Mouse (Mus musculus): Measurements from ENCODE around the gene Shisal2b. TPM values are rescaled to one million over a fixed set of nuclear protein-coding genes. Genes with fewer than 3 reads are reported as not detected.

Shisal2b gene
- polyA plus RNA-seq, 1 experiment from 2014 or later: 0.23 TPM

DNA sequence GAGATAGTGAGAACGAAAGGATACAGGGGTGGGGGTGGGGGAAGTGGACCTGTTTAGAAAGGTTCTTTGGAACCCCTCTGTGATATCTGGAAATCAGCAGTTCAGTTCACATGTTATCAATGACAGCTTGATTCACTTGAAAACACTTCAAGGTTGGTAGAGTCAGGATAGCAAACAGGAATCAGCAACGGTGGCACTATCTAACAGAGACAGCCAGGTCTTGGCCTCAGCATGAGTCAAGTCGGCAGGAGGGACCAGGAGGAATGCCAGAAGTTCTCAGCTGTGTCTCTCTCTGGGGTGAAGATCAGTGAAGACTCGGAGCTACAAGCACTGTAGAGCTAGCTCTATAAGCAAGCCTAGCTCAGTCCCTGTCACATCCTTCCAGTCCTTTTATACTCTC is 14.8 kb upstream of the Shisal2b start:
- DNase-seq (ENCODE audit: low spot score) (no peak), ATAC-seq (replicated peaks; ENCODE audit: low FRiP score) (peak; percentile 51; the same call in 1 of the 2 replicates)
- no peak overlapping the region for H3K27ac ChIP-seq (ENCODE audit: low read depth, low read length)
- H3K9me3 ChIP-seq (ENCODE audit: control insufficient read depth, low read length): no peaks in the 10 kb centered on the region
- no peaks in the 10 kb centered on the region for H3K27me3 ChIP-seq (replicated peaks; ENCODE audit: control insufficient read depth, insufficient read depth, low read length)
- H3K4me3 ChIP-seq (ENCODE audit: low read depth, low read length): no peak overlapping the region
- no peak overlapping the region for H3K9ac ChIP-seq (ENCODE audit: low read depth, low read length)
- no peaks in the 10 kb centered on the region for H3K36me3 ChIP-seq (ENCODE audit: control insufficient read depth, insufficient read depth, low read length)
- peaks cover under 1% of the 10 kb centered on the region for H3K4me1 ChIP-seq (replicated peaks; ENCODE audit: control insufficient read depth, insufficient read depth, low read length)
- H3K4me2 ChIP-seq: no peak overlapping the region
- WGBS: 50% methylated on average over 4 of the region's 4 CpGs

DNA sequence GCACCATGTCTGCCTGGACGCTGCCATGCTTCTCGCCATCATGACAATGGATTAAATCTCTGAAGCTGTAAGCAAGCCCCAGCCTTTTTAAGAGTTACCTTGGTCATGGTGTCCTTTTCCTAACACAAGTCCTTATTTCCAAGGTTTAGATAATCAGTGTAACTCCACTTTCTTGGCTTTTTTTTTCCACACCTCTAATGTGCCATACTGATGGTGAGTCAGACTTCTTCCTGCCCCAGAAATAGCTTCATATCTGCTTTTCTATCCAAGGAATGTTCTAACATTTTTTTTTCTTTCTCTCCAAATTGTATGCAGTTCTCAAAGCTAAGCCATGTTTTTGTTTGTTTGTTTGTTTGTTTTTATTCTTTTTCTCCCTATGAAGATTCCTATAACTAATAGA is 6.2 kb upstream of the Shisal2b start:
- no peaks in the 10 kb centered on the region for H3K4me1 ChIP-seq (replicated peaks; ENCODE audit: control insufficient read depth, insufficient read depth, low read length)
- H3K9ac ChIP-seq (ENCODE audit: low read depth, low read length): no peak overlapping the region
- no peak overlapping the region for H3K27ac ChIP-seq (ENCODE audit: low read depth, low read length)
- H3K36me3 ChIP-seq (ENCODE audit: control insufficient read depth, insufficient read depth, low read length): no peaks in the 10 kb centered on the region
- H3K9me3 ChIP-seq (ENCODE audit: control insufficient read depth, low read length): no peaks in the 10 kb centered on the region
- no peak overlapping the region for H3K4me3 ChIP-seq (ENCODE audit: low read depth, low read length)
- 93% methylated on average over 2 of the region's 2 CpGs for WGBS
- H3K4me2 ChIP-seq: no peak overlapping the region
- H3K27me3 ChIP-seq (replicated peaks; ENCODE audit: control insufficient read depth, insufficient read depth, low read length): no peaks in the 10 kb centered on the region
- DNase-seq (ENCODE audit: low spot score): no peak
- no peak for ATAC-seq (replicated peaks; ENCODE audit: low FRiP score)

DNA sequence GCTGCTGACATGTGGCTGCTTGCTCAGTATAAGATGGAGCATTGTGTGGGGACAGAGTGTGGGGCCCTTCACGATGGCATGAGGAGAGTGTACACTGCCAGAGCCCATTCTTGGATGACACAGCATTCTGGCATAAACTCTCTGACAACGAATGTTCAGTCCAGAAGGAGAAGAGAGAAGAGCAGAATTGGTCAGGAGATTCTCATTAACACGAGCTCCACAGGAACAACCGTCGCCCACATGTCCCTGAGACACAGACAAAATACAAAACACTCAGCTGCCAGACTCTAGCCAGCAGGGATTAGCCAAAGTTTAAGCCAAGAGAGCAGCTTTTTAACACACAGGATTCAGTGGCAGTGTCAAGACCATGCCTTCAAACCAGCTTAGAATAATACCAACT is 3.0 kb upstream of the Shisal2b start:
- 86% methylated on average over 5 of the region's 5 CpGs for WGBS
- H3K4me3 ChIP-seq (ENCODE audit: low read depth, low read length): no peak overlapping the region

GRCm38 (mm10) chr13:104853645-104854044 is 10.0 kb downstream of the Shisal2b start:
- H3K4me3 ChIP-seq (ENCODE audit: low read depth, low read length): no peak overlapping the region
- ATAC-seq (replicated peaks; ENCODE audit: low FRiP score) (no peak), DNase-seq (ENCODE audit: low spot score) (no peak)
- no peaks in the 10 kb centered on the region for H3K9me3 ChIP-seq (ENCODE audit: control insufficient read depth, low read length)
- no peaks in the 10 kb centered on the region for H3K36me3 ChIP-seq (ENCODE audit: control insufficient read depth, insufficient read depth, low read length)
- no peak overlapping the region for H3K27ac ChIP-seq (ENCODE audit: low read depth, low read length)
- 68% methylated on average over 2 of the region's 2 CpGs for WGBS
- H3K27me3 ChIP-seq (replicated peaks; ENCODE audit: control insufficient read depth, insufficient read depth, low read length): no peaks in the 10 kb centered on the region
- H3K9ac ChIP-seq (ENCODE audit: low read depth, low read length): no peak overlapping the region
- no peaks in the 10 kb centered on the region for H3K4me1 ChIP-seq (replicated peaks; ENCODE audit: control insufficient read depth, insufficient read depth, low read length)
- no peak overlapping the region for H3K4me2 ChIP-seq

More for the DNA sequence above, 3.0 kb upstream of the Shisal2b start:
- no peak for DNase-seq (ENCODE audit: low spot score)
- ATAC-seq (replicated peaks; ENCODE audit: low FRiP score): no peak
- Histone ChIP-seq H3K27ac (ENCODE audit: low read depth, low read length) (no peak overlapping the region), H3K9ac (ENCODE audit: low read depth, low read length) (no peak overlapping the region), H3K4me2 (no peak overlapping the region), H3K36me3 (ENCODE audit: control insufficient read depth, insufficient read depth, low read length) (no peaks in the 10 kb centered on the region), H3K27me3 (replicated peaks; ENCODE audit: control insufficient read depth, insufficient read depth, low read length) (peaks cover 9% of the 10 kb centered on the region), H3K4me1 (replicated peaks; ENCODE audit: control insufficient read depth, insufficient read depth, low read length) (no peaks in the 10 kb centered on the region), H3K9me3 (ENCODE audit: control insufficient read depth, low read length) (no peaks in the 10 kb centered on the region)

GRCm38 (mm10) chr13:104843295-104844089 is 20.2 kb downstream of the Shisal2b start:
- H3K4me2 ChIP-seq: no peak overlapping the region
- ATAC-seq (replicated peaks; ENCODE audit: low FRiP score) (no peak), DNase-seq (ENCODE audit: low spot score) (no peak)
- H3K9me3 ChIP-seq (ENCODE audit: control insufficient read depth, low read length): no peaks in the 10 kb centered on the region
- no peaks in the 10 kb centered on the region; the same call in 1 of the 2 replicates for H3K4me1 ChIP-seq (replicated peaks; ENCODE audit: control insufficient read depth, insufficient read depth, low read length)
- H3K36me3 ChIP-seq (ENCODE audit: control insufficient read depth, insufficient read depth, low read length): no peaks in the 10 kb centered on the region
- H3K4me3 ChIP-seq (ENCODE audit: low read depth, low read length): no peak overlapping the region
- no peak overlapping the region for H3K9ac ChIP-seq (ENCODE audit: low read depth, low read length)
- no peak overlapping the region for H3K27ac ChIP-seq (ENCODE audit: low read depth, low read length)
- WGBS: 88% methylated on average over 7 of the region's 13 CpGs
- no peaks in the 10 kb centered on the region for H3K27me3 ChIP-seq (replicated peaks; ENCODE audit: control insufficient read depth, insufficient read depth, low read length)

DNA sequence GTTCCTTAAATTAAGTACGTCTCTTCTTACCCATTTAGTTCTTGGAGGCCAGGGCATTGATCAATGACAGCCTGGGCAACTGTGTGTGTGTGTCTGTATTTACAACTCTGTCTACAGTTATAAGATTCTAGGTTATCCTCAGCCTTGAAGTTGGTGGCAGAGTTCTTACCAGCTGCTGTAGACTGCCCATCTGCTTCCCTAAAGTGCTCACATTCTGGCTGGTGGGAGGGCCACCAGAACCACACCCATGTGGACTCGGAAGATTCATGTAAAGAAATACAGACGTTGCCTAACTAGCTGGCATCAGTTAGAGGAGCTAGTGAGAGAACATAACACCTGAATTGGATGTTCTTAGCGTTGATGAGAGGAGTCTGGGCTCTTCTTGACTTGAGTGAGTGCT is 21.8 kb downstream of the Shisal2b start:
- Histone ChIP-seq H3K4me3 (ENCODE audit: low read depth, low read length) (no peak overlapping the region), H3K27me3 (replicated peaks; ENCODE audit: control insufficient read depth, insufficient read depth, low read length) (no peaks in the 10 kb centered on the region), H3K9ac (ENCODE audit: low read depth, low read length) (no peak overlapping the region), H3K4me2 (no peak overlapping the region), H3K27ac (ENCODE audit: low read depth, low read length) (no peak overlapping the region), H3K36me3 (ENCODE audit: control insufficient read depth, insufficient read depth, low read length) (peaks cover 8% of the 10 kb centered on the region; the same call in 1 of the 2 replicates), H3K9me3 (ENCODE audit: control insufficient read depth, low read length) (no peaks in the 10 kb centered on the region), H3K4me1 (replicated peaks; ENCODE audit: control insufficient read depth, insufficient read depth, low read length) (no peaks in the 10 kb centered on the region; the same call in 1 of the 2 replicates)
- DNase-seq (ENCODE audit: low spot score) (no peak), ATAC-seq (replicated peaks; ENCODE audit: low FRiP score) (no peak)
- 58% methylated on average over 4 of the region's 4 CpGs for WGBS

DNA sequence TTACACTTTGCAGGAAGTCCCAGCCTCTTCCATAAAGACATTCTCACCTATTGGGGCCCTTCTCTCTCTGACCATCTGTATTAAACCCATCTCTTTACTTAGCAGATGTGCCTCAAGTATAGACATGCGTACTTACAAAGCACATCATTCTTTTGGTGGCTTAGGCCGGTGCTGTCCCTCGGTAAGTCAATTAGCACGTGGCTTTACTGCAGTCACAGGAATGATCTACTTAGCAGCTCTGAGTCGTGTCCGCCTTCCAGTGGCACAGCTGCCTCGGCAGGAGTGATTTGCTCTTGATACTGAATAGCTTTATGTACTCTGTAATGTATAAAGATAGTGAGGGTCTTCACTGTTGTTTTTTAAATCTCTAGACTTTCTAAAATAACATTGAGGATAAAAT is 26.1 kb downstream of the Shisal2b start:
- Histone ChIP-seq H3K9ac (ENCODE audit: low read depth, low read length) (no peak overlapping the region), H3K9me3 (ENCODE audit: control insufficient read depth, low read length) (no peaks in the 10 kb centered on the region), H3K4me3 (ENCODE audit: low read depth, low read length) (no peak overlapping the region), H3K27me3 (replicated peaks; ENCODE audit: control insufficient read depth, insufficient read depth, low read length) (no peaks in the 10 kb centered on the region), H3K27ac (ENCODE audit: low read depth, low read length) (no peak overlapping the region), H3K36me3 (ENCODE audit: control insufficient read depth, insufficient read depth, low read length) (peaks cover 13% of the 10 kb centered on the region; the same call in 1 of the 2 replicates), H3K4me1 (replicated peaks; ENCODE audit: control insufficient read depth, insufficient read depth, low read length) (no peaks in the 10 kb centered on the region), H3K4me2 (no peak overlapping the region)
- no peak for DNase-seq (ENCODE audit: low spot score)
- no peak for ATAC-seq (replicated peaks; ENCODE audit: low FRiP score)
- WGBS: 76% methylated on average over 7 of the region's 7 CpGs

- peaks cover 24% of the 10 kb centered on the region for H3K36me3 ChIP-seq (ENCODE audit: control insufficient read depth, insufficient read depth, low read length)
- 92% methylated on average over 13 of the region's 13 CpGs for WGBS
- no peak for ATAC-seq (replicated peaks; ENCODE audit: low FRiP score)
Measured at GRCm38 (mm10) chr13:104832811-104833210, 30.9 kb downstream of the Shisal2b start.

DNA sequence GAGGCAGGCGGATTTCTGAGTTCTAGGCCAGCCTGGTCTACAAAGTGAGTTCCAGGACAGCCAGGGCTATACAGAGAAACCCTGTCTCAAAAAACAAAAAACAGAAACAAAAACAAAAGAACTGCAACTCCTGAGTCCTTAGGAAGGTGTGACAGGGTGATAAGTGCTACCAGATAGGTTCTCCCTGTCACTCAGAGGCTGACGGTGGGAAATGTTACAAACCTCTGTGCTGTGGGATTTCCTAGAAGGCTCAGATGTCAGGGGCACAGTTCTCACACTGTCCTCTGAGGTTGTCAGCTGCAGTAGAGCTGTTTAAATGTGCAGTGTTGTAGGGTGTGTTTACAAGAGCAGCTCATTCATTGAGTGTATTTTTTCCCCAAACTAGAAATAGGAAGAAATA is 38.2 kb downstream of the Shisal2b start:
- H3K4me1 ChIP-seq (replicated peaks; ENCODE audit: control insufficient read depth, insufficient read depth, low read length): peaks cover 12% of the 10 kb centered on the region
- H3K4me2 ChIP-seq: no peak overlapping the region
- H3K27me3 ChIP-seq (replicated peaks; ENCODE audit: control insufficient read depth, insufficient read depth, low read length): no peaks in the 10 kb centered on the region
- H3K36me3 ChIP-seq (ENCODE audit: control insufficient read depth, insufficient read depth, low read length): peaks cover 22% of the 10 kb centered on the region
- 0 out of 2 replicates have a peak, but pooled peaks cover 3% of the 10 kb centered on the region for H3K9me3 ChIP-seq (ENCODE audit: control insufficient read depth, low read length)
- H3K9ac ChIP-seq (ENCODE audit: low read depth, low read length): no peak overlapping the region
- ATAC-seq (replicated peaks; ENCODE audit: low FRiP score) (peak; percentile 78), DNase-seq (ENCODE audit: low spot score) (no peak)
- H3K27ac ChIP-seq (ENCODE audit: low read depth, low read length): no peak overlapping the region
- H3K4me3 ChIP-seq (ENCODE audit: low read depth, low read length): no peak overlapping the region
- 69% methylated on average over 2 of the region's 2 CpGs for whole genome bisulfite sequencing

More at GRCm38 (mm10) chr13:104832811-104833210, 30.9 kb downstream of the Shisal2b start:
- no peaks in the 10 kb centered on the region for H3K27me3 ChIP-seq (replicated peaks; ENCODE audit: control insufficient read depth, insufficient read depth, low read length)
- no peak overlapping the region for H3K4me3 ChIP-seq (ENCODE audit: low read depth, low read length)
- H3K9ac ChIP-seq (ENCODE audit: low read depth, low read length): no peak overlapping the region
- H3K9me3 ChIP-seq (ENCODE audit: control insufficient read depth, low read length): 0 out of 2 replicates have a peak, but pooled peaks cover 3% of the 10 kb centered on the region
- no peak overlapping the region for H3K4me2 ChIP-seq
- no peaks in the 10 kb centered on the region for H3K4me1 ChIP-seq (replicated peaks; ENCODE audit: control insufficient read depth, insufficient read depth, low read length)
- H3K27ac ChIP-seq (ENCODE audit: low read depth, low read length): no peak overlapping the region
- DNase-seq (ENCODE audit: low spot score): no peak
